Mouse (Mus musculus): ENCODE data around the gene Mdm4. TPM values are rescaled to one million over a fixed set of nuclear protein-coding genes. Genes with fewer than 3 reads are reported as not detected.
A peak's percentile ranks its signal among the peaks of the same experiment; 100 is the strongest.

Mdm4 gene
- total RNA-seq, 2 experiments from 2014 or later, result 65.7 to 68.7 TPM

DNA sequence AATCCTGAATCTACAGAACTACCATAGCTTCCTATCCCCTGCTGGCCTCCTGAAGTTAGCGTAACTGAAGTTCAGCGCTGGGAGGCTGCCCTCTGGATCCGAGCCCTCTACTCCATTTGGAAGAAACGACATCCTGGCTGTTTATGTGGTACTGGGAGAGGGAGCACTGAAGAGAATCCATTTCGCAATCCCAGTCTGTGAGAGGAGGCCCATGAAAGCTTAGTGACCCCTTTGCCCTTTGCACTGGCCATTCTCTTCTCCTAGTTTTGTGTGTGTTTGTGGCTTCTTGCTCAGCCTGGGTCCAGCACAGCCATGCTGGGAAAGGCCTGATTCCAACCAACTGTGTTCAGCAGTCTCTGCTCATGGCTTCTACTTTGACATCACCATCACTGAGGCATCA lies 73.6 kb downstream of the Mdm4 start:
- DNase-seq (ENCODE audit: low spot score in 2 of 2), result no peak

DNA sequence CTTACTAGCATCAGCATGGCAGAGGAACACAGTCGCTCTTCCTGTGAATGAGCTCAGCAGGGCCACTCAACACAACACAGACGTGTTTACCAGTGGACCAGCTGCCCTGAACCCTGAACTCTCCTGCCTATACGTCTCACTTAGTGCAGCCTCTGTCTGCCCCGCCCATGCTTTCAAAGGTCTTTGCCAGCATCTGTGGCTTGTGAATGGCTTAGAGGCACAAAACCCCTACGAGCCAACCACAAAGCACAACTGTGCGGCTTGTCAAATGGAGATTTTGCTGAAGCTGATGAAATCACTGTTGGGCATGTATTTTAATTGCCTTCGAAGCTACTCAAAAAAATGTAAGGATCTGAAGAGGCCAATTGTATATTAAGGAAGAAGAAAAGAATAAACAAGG lies 82.5 kb downstream of the Mdm4 start:
- DNase-seq (ENCODE audit: low spot score in 2 of 2), result no peak

DNA sequence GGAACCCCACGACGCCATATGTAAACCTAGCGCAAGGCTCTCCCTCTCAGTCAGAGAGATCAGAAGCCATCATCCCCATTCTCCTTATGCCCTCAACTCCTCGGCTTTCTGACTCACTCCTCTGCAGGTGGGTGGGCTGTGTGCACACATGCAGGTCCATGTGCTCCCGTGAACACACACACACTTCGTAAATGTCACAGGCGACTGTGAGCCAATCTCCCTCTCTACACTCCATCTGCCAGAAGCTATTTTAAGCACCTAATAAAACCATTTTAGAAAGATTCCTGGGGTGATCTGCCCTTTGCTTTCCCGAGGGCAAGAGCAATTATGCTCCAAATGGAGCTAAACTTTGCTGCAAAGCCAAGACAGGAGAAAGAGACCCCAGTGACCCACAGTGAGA lies 84.5 kb downstream of the Mdm4 start:
- no peak for DNase-seq (ENCODE audit: low spot score in 2 of 2)

DNA sequence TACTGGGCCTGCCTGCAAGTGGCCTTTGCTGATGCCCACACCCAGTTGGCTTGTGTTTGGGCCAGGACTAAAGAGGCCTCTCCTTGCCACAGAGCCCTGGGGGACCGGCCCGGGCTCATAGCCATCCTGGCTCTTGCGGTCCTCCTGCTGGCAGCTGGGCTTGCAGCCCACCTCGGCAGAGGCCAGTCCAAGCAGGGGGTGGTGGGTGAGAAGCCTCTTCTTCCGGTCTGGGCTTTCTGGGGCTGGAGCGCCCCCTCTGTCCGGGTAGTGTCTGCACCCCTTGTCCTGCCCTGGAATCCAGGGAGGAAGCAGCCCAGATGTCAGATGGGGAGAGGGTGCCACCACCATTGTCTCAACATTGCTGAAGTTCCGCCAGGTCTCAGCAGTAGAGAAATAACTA lies 91.4 kb downstream of the Mdm4 start:
- peak in 1 of 2 experiments; percentile 38 for DNase-seq (ENCODE audit: low spot score in 2 of 2)

DNA sequence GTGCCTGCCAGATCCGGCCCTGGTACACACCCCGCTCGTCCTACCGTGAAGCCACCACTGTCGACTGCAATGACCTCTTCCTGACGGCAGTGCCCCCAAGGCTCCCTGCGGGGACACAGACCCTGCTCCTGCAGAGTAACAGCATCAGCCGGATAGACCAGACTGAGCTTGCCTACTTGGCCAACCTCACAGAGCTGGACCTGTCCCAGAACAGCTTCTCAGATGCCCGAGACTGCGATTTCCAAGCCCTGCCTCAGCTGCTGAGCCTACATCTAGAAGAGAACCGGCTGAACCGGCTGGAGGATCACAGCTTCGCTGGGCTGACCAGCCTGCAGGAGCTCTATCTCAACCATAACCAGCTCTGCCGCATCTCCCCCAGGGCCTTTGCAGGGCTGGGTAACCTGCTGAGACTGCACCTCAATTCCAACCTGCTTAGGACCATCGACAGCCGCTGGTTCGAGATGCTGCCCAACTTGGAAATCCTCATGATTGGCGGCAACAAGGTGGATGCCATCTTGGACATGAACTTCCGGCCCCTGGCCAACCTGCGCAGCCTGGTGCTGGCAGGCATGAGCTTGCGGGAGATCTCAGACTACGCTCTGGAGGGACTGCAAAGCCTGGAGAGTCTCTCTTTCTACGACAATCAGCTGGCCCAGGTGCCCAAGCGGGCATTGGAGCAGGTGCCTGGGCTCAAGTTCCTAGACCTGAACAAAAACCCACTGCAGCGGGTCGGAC lies 92.9 kb downstream of the Mdm4 start:
- DNase-seq (ENCODE audit: low spot score in 2 of 2), result no peak

DNA sequence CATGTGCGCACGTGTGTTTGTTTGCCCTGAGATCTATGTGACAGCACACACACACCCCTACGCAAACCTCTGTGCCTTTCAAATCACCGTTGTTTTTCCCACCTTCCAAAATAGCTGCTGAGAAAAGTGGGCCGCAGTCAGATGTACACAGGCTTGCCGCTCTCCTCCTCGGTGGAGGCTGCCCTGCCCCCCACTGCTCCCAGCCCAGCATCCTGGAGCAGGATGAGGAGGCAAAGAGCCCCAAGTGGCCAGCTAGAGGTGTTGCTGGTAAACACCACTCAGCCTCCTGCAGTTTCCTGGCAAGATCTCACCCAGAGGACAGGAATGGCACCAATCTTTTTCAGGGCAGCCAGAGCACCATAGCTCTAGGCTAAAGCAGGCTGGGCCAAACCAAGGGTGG lies 95.5 kb downstream of the Mdm4 start:
- no peak for DNase-seq (ENCODE audit: low spot score in 2 of 2)

DNA sequence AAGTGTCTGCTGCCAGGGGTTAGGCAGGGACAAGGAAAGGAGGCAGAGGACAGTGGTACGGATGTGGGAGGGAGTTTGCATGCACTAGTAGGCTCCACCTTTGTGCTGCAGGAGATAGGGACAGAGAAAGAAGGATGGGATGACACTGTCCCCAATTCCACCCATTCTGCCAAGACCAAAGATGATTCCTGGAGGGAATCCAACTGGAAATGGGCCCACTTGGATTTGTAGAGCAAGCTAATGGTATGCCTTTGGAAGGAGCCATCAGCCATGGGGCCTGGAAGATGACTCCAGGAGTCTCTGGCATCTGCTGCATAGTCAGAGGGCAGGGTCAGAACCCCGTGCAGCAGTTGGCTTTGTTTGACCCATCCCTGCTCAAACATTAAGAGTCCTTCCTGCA lies 97.9 kb downstream of the Mdm4 start:
- DNase-seq (ENCODE audit: low spot score in 2 of 2), result no peak

DNA sequence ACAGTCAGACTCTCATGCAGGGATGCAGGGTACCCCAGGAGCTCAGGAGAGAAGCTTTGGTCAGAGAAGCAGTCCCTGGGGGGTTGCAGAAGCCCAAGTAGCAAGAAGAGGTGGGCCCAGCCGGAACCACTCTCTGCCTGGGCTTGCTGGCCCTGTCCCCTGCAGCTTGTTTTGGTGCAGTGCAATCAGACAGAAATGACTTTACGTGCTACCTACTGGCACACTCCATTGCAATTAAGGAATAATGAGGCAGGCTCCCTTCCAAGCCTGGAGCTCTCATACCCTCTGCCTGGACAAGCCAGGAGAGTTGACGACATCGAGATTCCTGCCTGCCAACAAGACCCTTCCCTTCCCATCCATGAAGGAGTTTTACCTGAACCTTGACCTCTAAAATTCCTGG lies 100.1 kb downstream of the Mdm4 start:
- no peak for DNase-seq (ENCODE audit: low spot score in 2 of 2)

DNA sequence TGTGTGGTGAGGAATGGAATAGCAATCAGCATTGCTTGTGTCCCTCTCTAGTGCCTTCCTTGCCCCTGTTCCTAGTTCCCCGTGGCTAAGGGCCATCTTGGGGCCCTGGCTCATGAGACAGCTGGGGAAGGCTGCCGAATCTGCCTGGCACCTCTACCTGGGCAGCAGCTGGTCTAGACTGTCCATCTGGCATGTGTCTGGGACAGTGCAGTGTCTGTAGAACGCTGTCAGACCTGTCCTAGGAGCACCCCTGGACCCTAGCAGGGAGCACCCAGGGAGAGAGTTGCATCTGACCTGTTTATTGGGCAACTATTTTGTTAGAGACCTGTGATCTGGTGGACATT lies 101.5 kb downstream of the Mdm4 start:
- DNase-seq (ENCODE audit: low spot score in 2 of 2), result no peak

DNA sequence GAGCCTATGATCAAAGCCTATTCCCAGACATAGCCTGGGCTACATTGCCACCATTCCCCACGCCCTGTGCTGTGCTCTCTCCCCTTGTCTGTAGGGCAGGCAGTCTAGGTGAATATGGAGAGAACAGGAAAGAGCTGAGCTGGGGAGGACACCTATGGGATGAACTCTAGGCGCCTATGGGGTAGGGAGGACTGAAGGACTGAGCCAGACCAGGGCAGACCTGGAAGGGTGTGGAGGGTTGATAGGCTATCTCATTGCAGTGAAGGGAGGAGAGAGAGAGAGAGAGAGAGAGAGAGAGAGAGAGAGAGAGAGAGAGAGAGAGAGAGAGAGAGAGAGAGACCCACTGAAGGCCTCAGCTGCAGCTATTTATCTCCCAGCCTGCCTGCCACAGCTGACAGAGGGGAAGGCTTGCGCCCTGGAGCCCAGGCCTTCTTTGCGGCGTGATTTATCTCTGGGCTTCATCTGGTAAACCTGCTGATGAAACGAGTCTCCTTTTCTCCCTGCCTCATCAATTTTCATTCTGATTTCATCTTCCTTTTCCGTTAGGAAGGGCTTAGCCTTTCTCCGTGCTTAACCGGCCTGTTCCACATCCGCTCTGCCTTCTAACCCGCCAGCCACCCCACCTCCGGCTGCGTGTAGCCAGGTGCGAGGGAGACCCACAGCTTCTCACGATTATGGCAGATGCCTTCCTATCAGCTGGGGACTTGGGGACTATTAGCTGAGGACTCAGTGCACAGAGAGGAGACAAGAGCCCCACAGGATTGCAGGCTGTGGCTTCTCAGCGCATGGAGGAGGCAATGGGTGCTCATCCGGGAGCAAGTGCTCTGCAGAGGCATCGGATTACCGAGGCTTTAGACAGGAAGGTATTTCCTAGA lies 102.1 kb downstream of the Mdm4 start:
- DNase-seq (ENCODE audit: low spot score in 2 of 2), result no peak

DNA sequence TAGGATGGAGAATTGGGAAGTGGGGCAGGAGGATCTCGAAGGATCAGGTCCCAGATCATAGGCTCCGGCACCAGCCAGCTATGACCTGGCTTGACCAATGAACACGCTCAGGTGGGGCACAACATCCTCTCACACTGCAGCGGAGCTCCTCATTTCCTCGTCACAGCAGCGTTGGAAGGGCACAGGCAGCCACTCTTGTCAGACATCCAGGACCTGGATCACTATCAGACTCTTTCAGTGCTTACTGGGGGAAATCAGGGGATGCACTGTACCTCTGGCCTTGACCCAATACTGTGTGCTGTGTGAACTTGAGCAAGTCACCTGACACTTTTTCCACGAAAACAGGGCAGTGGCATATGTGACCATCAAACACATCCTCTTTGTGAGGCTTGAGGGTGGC lies 105.1 kb downstream of the Mdm4 start:
- no peak for DNase-seq (ENCODE audit: low spot score in 2 of 2)

DNA sequence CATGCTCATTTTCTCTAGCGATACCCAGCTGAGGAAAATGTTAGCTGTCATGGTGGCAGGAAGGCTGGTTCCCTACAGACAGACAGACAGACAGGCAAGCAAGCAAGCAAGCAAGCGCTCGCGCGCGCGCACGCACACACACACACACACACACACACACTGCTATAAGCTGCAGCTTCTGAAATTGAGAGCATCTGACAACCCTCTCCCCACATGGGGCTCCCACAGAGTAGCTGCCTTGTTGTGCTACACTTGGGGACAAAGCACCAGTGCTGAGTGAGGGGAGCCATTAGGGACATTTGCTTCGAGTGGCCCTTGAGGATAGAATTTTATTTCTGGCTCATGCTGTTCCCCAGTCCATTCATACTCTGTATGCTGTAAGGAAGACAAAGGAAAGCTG lies 108.1 kb downstream of the Mdm4 start:
- DNase-seq (ENCODE audit: low spot score in 2 of 2), result no peak

DNA sequence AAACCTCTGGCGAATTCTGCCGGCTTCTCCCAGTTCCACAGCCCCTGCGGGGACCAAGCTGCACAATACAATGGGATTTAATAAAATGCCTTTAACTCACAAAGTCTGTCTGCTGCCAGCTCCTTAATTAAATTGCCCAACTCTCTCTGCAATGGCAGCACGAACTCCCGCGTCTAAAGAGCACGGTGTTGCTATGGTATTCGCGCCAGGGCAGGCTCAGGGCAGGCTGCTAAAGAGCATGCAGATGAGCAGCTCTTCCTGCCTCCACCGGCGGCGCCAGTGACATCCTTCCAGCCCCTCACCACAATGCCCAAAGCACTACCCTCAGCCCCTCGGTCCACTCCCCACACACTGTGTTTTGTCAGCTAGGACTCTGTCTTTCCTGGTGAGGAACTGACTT lies 109.3 kb downstream of the Mdm4 start:
- DNase-seq (ENCODE audit: low spot score in 2 of 2), result no peak

DNA sequence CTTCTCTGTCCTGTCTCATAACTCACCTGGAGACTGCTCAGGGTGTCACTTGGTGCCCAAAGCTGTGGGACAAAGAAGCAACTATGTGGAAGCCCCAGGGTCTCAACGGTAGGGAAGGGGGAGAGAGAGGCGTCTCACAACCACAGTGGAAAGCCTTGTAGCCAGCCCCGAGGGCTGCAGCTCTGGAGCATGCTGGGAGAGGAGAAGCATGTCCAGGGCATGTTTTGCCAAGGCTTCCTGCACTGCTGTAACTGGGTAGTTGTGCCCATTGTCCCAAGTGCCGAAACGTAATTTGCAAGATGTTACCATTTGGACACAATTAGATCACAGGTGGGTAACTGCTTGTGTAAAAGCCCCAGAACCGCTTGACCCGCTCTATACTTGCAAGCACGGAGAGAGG lies 111.1 kb downstream of the Mdm4 start:
- DNase-seq (ENCODE audit: low spot score in 2 of 2), result no peak

DNA sequence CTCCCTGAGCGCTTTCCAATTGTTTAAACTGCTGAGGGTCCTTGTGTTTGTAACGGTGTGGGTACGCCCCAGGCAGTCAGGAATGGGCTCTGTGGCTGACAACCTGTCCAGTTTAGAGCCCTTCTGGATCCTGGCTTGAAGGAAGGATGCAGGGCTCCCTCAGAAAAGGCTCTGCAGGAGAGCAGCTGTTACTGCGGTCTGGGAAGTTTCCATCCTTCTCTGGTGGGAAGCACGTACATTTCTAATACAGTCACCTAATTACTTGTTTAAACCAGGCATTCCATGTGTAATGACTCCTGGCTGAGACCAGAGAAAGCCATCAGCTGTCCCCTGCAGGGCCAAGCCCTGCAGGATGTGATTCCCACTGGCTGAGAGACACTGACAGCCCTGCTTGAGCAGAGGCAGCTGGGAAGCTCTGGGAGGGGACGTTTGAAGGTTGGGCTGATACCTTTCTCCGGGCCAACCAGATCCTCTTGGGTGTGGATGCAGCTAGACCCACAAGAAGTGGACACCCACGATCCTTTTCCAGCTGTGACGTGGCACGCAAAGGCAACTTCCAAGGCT lies 112.2 kb downstream of the Mdm4 start:
- DNase-seq (ENCODE audit: low spot score in 2 of 2), result no peak

DNA sequence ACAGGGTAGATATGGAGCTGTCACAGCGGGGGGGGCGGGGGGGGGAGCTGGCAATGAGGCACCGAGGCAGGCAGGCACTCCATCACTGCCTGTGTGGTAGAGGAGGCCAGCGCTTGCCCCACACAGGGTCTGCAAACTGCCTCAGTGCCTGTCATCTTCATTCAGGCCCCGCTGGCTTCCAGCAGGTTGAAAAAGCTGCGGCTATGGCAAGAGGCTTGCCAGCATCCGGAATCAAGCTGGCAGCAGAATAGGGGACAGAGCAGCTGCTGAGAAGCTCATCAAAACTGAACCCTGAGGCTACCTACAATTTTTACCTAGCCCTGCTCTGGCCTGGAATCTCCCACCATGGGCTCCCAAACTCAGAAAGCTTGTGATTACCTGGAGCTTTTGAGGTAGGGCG lies 112.8 kb downstream of the Mdm4 start:
- no peak for DNase-seq (ENCODE audit: low spot score in 2 of 2)

DNA sequence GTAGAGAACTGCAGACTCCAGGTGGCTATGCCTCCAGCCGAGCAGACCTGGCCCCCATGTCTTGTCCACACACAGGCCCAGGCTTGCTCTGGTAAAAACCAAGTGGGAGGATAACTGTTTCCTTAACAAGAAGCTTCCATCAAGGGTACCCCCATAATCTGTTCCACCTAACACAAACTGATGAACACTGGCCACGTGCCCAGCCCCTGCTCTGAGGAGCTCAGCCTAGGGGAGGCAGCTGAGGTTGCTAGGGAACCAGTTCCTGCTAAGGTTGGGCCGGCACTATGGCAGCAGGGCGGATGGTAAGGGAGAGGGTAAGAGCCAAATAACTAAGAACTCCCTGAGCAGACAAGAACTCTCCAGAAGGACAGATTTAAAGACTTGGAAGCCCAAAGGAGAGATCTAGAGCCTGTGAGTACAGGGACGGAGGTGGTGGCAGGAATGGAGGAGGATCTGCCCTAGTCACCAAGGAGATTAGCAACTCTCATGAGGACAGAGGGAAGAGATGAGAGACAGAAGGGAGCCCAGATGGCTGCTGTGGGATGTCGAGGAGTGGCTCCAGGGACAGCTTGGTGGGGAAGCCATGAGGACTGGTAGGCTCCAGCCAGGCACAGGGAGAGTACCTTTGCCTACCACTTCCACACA lies 114.4 kb downstream of the Mdm4 start:
- DNase-seq (ENCODE audit: low spot score in 2 of 2), result no peak

DNA sequence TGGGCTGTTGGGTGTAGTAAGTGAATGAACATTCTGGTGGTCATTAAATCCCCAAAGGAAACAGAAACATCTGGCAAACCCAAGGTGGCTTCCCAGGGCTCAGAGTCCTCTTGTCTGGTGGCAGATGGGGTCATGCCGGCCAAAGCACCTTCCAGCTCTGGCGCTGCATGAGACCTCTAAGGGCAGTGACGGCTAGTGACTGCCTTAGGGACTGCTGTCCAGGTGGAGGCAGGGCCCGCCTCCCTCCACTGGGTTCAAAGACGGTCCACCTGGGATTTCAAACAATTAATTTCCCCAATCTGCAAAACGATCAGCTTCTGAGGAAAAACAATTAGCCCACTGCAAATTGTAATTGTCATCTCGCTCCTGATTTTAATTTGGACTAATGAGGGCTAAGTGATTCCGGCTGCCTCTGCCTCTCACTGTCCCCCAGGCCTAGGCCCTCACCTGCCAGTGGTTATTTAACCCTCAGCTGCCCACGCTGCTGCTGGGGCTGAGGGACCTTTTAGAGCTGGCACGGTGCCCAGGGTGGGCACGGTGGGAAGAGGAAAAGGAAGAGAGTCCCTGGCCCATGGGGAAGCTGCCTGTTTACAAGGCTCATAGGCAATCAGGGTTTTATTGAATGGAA lies 119.8 kb downstream of the Mdm4 start:
- no peak for DNase-seq (ENCODE audit: low spot score in 2 of 2)

DNA sequence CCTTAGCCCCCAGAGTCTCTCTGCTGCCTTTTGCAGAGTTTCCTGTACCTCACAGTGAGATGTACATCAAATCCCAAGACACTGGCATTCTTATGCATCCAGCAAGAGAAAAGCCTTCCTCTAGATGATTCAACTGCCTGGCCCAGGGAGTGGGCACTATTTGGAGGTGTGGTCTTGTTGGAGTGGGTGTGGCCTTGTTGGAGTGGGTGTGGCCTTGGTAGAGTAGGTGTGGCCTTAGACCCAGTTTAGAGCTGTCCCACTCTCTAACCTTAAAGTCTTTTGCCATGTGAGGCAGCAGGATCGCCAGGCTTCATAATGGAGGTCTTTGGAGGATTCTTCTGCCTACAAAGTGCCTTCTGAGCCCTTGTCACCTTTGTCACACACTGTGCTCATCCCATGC lies 120.4 kb downstream of the Mdm4 start:
- DNase-seq (ENCODE audit: low spot score in 2 of 2), result no peak

All from adrenal gland, adult 18-20 months (tissue).